Mouse (Mus musculus) ovary, adult 18-20 months (tissue): Measurements from ENCODE around the gene Fbln5.

Experiments
- DNase-seq: peaks from one replicate; pipeline ENCODE4 v3.0.0; 2022; ENCODE audit warnings: low spot score, mixed read lengths

Fbln5 gene

GRCm38 (mm10) chr12:101818608-101819370 lies at the start of gene Fbln5:
Gene Fbln5, minus strand, starts transcription at chr12:101819055.
- peak; percentile 45 for DNase-seq

- no peak for DNase-seq
These were observed 43.6 kb upstream of the Fbln5 start for GRCm38 (mm10) chr12:101862286-101862964.

- DNase-seq, result no peak
These were observed 41.4 kb upstream of the Fbln5 start for GRCm38 (mm10) chr12:101860256-101860655.

GRCm38 (mm10) chr12:101858011-101858410 lies 39.2 kb upstream of the Fbln5 start:
- DNase-seq, result no peak

- no peak for DNase-seq
These were observed 35.5 kb upstream of the Fbln5 start for GRCm38 (mm10) chr12:101854336-101854735.

- no peak for DNase-seq
These were observed 33.1 kb upstream of the Fbln5 start for GRCm38 (mm10) chr12:101851846-101852564.

GRCm38 (mm10) chr12:101851314-101851713 lies 32.5 kb upstream of the Fbln5 start:
- no peak for DNase-seq

GRCm38 (mm10) chr12:101836546-101837274 lies 17.9 kb upstream of the Fbln5 start:
- DNase-seq, result no peak

- DNase-seq, result no peak
These were observed 15.9 kb upstream of the Fbln5 start for GRCm38 (mm10) chr12:101834715-101835114.

- no peak for DNase-seq
These were observed 14.9 kb upstream of the Fbln5 start for GRCm38 (mm10) chr12:101833776-101834175.

GRCm38 (mm10) chr12:101833115-101833506 lies 14.3 kb upstream of the Fbln5 start:
- no peak for DNase-seq

GRCm38 (mm10) chr12:101832179-101833114 lies 13.6 kb upstream of the Fbln5 start:
- DNase-seq, result no peak

- peak; percentile 19 for DNase-seq
These were observed 12.4 kb upstream of the Fbln5 start for GRCm38 (mm10) chr12:101831221-101831620.

GRCm38 (mm10) chr12:101823161-101823560 lies 4.3 kb upstream of the Fbln5 start:
- no peak for DNase-seq

- DNase-seq, result no peak
These were observed 2.7 kb upstream of the Fbln5 start for GRCm38 (mm10) chr12:101821596-101821995.

GRCm38 (mm10) chr12:101819570-101819969 lies 715 bp upstream of the Fbln5 start:
- DNase-seq, result no peak

- DNase-seq, result no peak
These were observed 628 bp downstream of the Fbln5 start for GRCm38 (mm10) chr12:101818246-101818607.

- no peak for DNase-seq
These were observed 2.0 kb downstream of the Fbln5 start for GRCm38 (mm10) chr12:101816810-101817209.

- DNase-seq, result no peak
These were observed 3.1 kb downstream of the Fbln5 start for GRCm38 (mm10) chr12:101815796-101816195.

- no peak for DNase-seq
These were observed 4.4 kb downstream of the Fbln5 start for GRCm38 (mm10) chr12:101814423-101814822.

GRCm38 (mm10) chr12:101811181-101811580 lies 7.7 kb downstream of the Fbln5 start:
- no peak for DNase-seq
